Mouse (Mus musculus) forebrain, embryonic 11.5 days (tissue): ENCODE results near the gene Pop4. TPM values are rescaled to one million over a fixed set of nuclear protein-coding genes. Genes with fewer than 3 reads are reported as not detected.

Experiments used
- ATAC-seq: fragments of 200-750 bp; cut with Nextera tagmentation; replicated peaks from 2 replicates; pipeline ENCODE4 v1.8.0; 2017; ENCODE audit warnings: moderate TSS enrichment; ENCODE audit not compliant: low FRiP score
- DNase-seq: peaks from one replicate; pipeline ENCODE4 v3.0.0-alpha.2; 2017; ENCODE audit warnings: low spot score
- H3K27ac ChIP-seq: fragments of 300-500 bp; sonication (generic); 2 replicates; pipeline ENCODE4 v1.5.1; 2014; ENCODE audit warnings: low read depth, low read length
- H3K27me3 ChIP-seq: fragments of 300-500 bp; sonication (generic); 2 replicates; pipeline ENCODE4 v1.6.1; 2014; ENCODE audit warnings: mild to moderate bottlenecking, low read length, mixed read lengths; ENCODE audit not compliant: control insufficient read depth, insufficient read depth
- H3K36me3 ChIP-seq: fragments of 300-500 bp; sonication (generic); 2 replicates; pipeline ENCODE4 v1.6.1; 2014; ENCODE audit warnings: mild to moderate bottlenecking, low read length, moderate library complexity, mixed read lengths; ENCODE audit not compliant: control insufficient read depth, insufficient read depth
- H3K4me1 ChIP-seq: fragments of 300-500 bp; sonication (generic); replicated peaks from 2 replicates; pipeline ENCODE4 v1.6.1; 2014; ENCODE audit warnings: low read length, mixed read lengths; ENCODE audit not compliant: control insufficient read depth, insufficient read depth
- H3K4me2 ChIP-seq: fragments of 300-500 bp; sonication (generic); 2 replicates; pipeline ENCODE4 v1.6.1; 2014; ENCODE audit warnings: low read depth, mild to moderate bottlenecking, low read length, moderate library complexity, mixed read lengths; ENCODE audit not compliant: severe bottlenecking
- H3K4me3 ChIP-seq: fragments of 300-500 bp; sonication (generic); 2 replicates; pipeline ENCODE4 v1.5.1; 2014; ENCODE audit warnings: low read depth, low read length
- H3K9ac ChIP-seq: fragments of 300-500 bp; sonication (generic); 2 replicates; pipeline ENCODE4 v1.6.1; 2014; ENCODE audit warnings: low read length
- H3K9me3 ChIP-seq: fragments of 300-500 bp; sonication (generic); 2 replicates; pipeline ENCODE4 v1.6.1; 2016; ENCODE audit warnings: low read length, mixed read lengths; ENCODE audit not compliant: control insufficient read depth
- WGBS: fragments of 180-500 bp; shearing (Covaris S2); extraction: QIAGEN DNeasy Blood & Tissue Kit; methylation state at CpG from one replicate; pipeline ENCODE4 v1.1.7; 2014; 5-methylcytosine and 5-hydroxymethylcytosine counted together
- polyA plus RNA-seq: library from polyadenylated mRNA; unstranded; fragments of >200 nt; fragmentation: Nextera tagmentation; extraction: Ambion mirVana; gene quantifications from 2 replicates; pipeline ENCODE4 v1.2.1, GENCODE M21; 2014

Gene Pop4
- polyA plus RNA-seq, 1 experiment from 2014 or later = 101 TPM

GRCm38 (mm10) chr7:38227181-38227899 lies 43.9 kb downstream of the Pop4 start:
- no peak overlapping the region for H3K27ac ChIP-seq
- DNase-seq (peak; percentile 69), ATAC-seq (peak; percentile 83)
- no peaks in the 10 kb centered on the region for H3K9me3 ChIP-seq
- H3K4me1 ChIP-seq = 0 out of 2 replicates have a peak, but pooled peaks cover 3% of the 10 kb centered on the region
- peak overlapping the region; percentile 56 for H3K9ac ChIP-seq
- under 1% methylated on average over 25 of the region's 25 CpGs for WGBS
- H3K27me3 ChIP-seq = no peaks in the 10 kb centered on the region
- H3K4me2 ChIP-seq = peak overlapping the region; percentile 83
- peak overlapping the region; percentile 52 for H3K4me3 ChIP-seq
- no peaks in the 10 kb centered on the region for H3K36me3 ChIP-seq

GRCm38 (mm10) chr7:38226226-38226625 lies 45.0 kb downstream of the Pop4 start:
- no peak for DNase-seq
- Histone ChIP-seq H3K27me3 (no peaks in the 10 kb centered on the region), H3K36me3 (no peaks in the 10 kb centered on the region), H3K4me2 (no peak overlapping the region), H3K4me1 (0 out of 2 replicates have a peak, but pooled peaks cover 3% of the 10 kb centered on the region), H3K9me3 (no peaks in the 10 kb centered on the region), H3K27ac (no peak overlapping the region), H3K9ac (no peak overlapping the region), H3K4me3 (no peak overlapping the region)
- WGBS = 79% methylated on average over 2 of the region's 2 CpGs
- ATAC-seq = no peak

- Histone ChIP-seq H3K27ac (no peak overlapping the region), H3K9me3 (no peaks in the 10 kb centered on the region), H3K9ac (no peak overlapping the region), H3K36me3 (no peaks in the 10 kb centered on the region), H3K4me3 (no peak overlapping the region), H3K4me2 (no peak overlapping the region), H3K4me1 (0 out of 2 replicates have a peak, but pooled peaks cover 3% of the 10 kb centered on the region), H3K27me3 (no peaks in the 10 kb centered on the region)
- DNase-seq (no peak), ATAC-seq (no peak)
- WGBS = 84% methylated on average over 13 of the region's 13 CpGs
These were observed 46.5 kb downstream of the Pop4 start for GRCm38 (mm10) chr7:38224577-38225369.

GRCm38 (mm10) chr7:38220866-38221265 lies 50.4 kb downstream of the Pop4 start:
- Histone ChIP-seq H3K4me2 (no peak overlapping the region), H3K9me3 (no peaks in the 10 kb centered on the region), H3K9ac (no peak overlapping the region), H3K4me3 (no peak overlapping the region), H3K4me1 (no peaks in the 10 kb centered on the region), H3K27ac (no peak overlapping the region), H3K27me3 (no peaks in the 10 kb centered on the region), H3K36me3 (no peaks in the 10 kb centered on the region)
- ATAC-seq (no peak), DNase-seq (no peak)
- WGBS = 95% methylated on average over 7 of the region's 7 CpGs

GRCm38 (mm10) chr7:38219526-38219925 lies 51.7 kb downstream of the Pop4 start:
- no peak for ATAC-seq
- DNase-seq = no peak
- Histone ChIP-seq H3K4me1 (no peaks in the 10 kb centered on the region), H3K4me3 (no peak overlapping the region), H3K4me2 (no peak overlapping the region), H3K27ac (no peak overlapping the region), H3K9ac (no peak overlapping the region), H3K27me3 (no peaks in the 10 kb centered on the region), H3K9me3 (no peaks in the 10 kb centered on the region), H3K36me3 (no peaks in the 10 kb centered on the region)
- 93% methylated on average over 4 of the region's 4 CpGs for WGBS

- H3K9me3 ChIP-seq = no peaks in the 10 kb centered on the region
- DNase-seq = no peak
- H3K4me3 ChIP-seq = no peak overlapping the region
- no peaks in the 10 kb centered on the region for H3K4me1 ChIP-seq
- no peaks in the 10 kb centered on the region for H3K36me3 ChIP-seq
- H3K27ac ChIP-seq = no peak overlapping the region
- WGBS = 84% methylated on average over 8 of the region's 8 CpGs
- H3K4me2 ChIP-seq = no peak overlapping the region
- no peak overlapping the region for H3K9ac ChIP-seq
- H3K27me3 ChIP-seq = no peaks in the 10 kb centered on the region
- no peak for ATAC-seq
These were observed 52.4 kb downstream of the Pop4 start for GRCm38 (mm10) chr7:38218631-38219367.

GRCm38 (mm10) chr7:38217417-38218171 lies 53.6 kb downstream of the Pop4 start:
- no peak for ATAC-seq
- no peak for DNase-seq
- Histone ChIP-seq H3K27me3 (no peaks in the 10 kb centered on the region), H3K9ac (no peak overlapping the region), H3K4me1 (no peaks in the 10 kb centered on the region), H3K4me2 (no peak overlapping the region), H3K4me3 (no peak overlapping the region), H3K36me3 (no peaks in the 10 kb centered on the region), H3K9me3 (no peaks in the 10 kb centered on the region), H3K27ac (no peak overlapping the region)
- WGBS = 64% methylated on average over 5 of the region's 5 CpGs

- no peak overlapping the region for H3K27ac ChIP-seq
- WGBS = 92% methylated on average over 6 of the region's 6 CpGs
These were observed 55.5 kb downstream of the Pop4 start for GRCm38 (mm10) chr7:38215697-38216096.

More at GRCm38 (mm10) chr7:38215697-38216096, 55.5 kb downstream of the Pop4 start:
- ATAC-seq = no peak
- Histone ChIP-seq H3K36me3 (no peaks in the 10 kb centered on the region), H3K4me1 (no peaks in the 10 kb centered on the region), H3K9ac (no peak overlapping the region), H3K4me3 (no peak overlapping the region), H3K4me2 (no peak overlapping the region), H3K9me3 (no peaks in the 10 kb centered on the region), H3K27me3 (no peaks in the 10 kb centered on the region)
- no peak for DNase-seq
